Mouse (Mus musculus) left cerebral cortex, postnatal 4 days (tissue): Measurements from ENCODE around the gene Pde4b. TPM values are rescaled to one million over a fixed set of nuclear protein-coding genes. Genes with fewer than 3 reads are reported as not detected.

Experiments
- DNase-seq: peaks from one replicate; pipeline ENCODE4 v3.0.0-alpha.2; 2022
- intact Hi-C: fragments of 180-260 bp; cut with DNase I; formaldehyde crosslinking; loops from one replicate; pipeline ENCODE4 v1.15.1; 2025
- total RNA-seq, 2 experiments: library from RNA; stranded (reverse); gene quantifications; 2 replicates each; pipeline ENCODE4 v1.2.3; 2021

Pde4b gene
- total RNA-seq, 2 experiments from 2014 or later: 55.3 to 61.4 TPM

DNA sequence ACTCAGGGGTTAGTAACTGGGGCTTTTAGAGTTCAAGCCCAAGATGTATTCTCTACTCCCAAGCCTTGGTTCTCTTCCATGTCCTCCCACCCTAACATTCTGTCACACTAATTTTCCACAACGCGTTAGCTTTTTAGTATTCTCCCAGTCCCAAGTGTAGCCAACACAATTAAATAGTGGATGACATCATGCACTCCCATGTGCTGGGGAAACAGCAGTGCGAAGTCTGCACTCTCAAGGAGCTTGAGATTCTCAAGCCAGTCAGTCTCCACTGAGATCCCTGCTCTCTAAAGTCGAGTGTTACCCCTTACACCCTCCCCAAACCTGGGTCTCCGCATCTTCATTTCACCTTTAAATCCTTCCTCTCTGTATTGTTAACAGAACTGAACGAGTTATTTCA lies 434.1 kb downstream of the Pde4b start:
- intact Hi-C loops: no loop called here
- DNase-seq: no peak

DNA sequence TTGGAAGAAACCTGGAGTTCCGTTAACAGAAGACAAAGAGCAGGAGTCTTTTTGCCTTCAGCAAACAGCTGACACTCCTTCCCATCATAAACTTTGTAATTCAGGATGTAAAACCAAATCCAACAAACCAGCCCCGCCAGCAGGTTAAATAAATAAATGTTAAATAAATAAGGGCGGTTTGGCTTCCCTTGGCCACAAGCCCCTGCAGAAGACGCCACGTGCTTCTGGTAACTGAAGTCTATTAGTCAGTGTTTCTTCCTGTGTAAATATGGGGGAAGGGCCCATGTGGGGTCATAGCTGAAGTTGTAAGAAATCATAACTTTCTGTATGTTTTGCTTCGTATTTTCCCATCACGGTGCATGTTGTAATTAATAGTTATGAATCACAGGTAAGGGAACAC lies 440.0 kb downstream of the Pde4b start:
- DNase-seq: no peak
- intact Hi-C loops: no loop called here

DNA sequence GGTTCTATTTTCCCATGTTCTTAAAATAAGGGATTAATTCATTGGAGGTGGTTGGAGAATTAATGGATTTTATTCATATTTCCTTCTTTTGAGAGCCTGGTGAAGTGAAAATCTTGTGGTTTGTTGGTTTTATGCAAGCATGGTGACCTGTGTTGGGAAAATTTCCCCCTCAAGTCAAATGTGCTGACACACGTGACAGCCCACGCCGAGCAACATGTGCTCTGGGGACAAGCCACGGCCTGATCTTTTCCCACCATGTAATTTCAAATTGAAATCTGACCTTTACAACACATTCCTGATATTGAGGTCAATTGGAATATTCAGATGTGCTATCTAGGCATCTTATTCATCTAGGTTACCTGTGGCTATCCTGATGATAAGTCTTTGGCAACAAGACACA lies 443.5 kb downstream of the Pde4b start:
- DNase-seq: no peak
- intact Hi-C loops: no loop called here

- intact Hi-C loops: no loop called here
- no peak for DNase-seq
These were observed 444.4 kb downstream of the Pde4b start for GRCm38 (mm10) chr4:102531729-102532128.

- peak; percentile 13 for DNase-seq
- intact Hi-C loops: no loop called here
These were observed 446.1 kb downstream of the Pde4b start for GRCm38 (mm10) chr4:102533183-102534048.

DNA sequence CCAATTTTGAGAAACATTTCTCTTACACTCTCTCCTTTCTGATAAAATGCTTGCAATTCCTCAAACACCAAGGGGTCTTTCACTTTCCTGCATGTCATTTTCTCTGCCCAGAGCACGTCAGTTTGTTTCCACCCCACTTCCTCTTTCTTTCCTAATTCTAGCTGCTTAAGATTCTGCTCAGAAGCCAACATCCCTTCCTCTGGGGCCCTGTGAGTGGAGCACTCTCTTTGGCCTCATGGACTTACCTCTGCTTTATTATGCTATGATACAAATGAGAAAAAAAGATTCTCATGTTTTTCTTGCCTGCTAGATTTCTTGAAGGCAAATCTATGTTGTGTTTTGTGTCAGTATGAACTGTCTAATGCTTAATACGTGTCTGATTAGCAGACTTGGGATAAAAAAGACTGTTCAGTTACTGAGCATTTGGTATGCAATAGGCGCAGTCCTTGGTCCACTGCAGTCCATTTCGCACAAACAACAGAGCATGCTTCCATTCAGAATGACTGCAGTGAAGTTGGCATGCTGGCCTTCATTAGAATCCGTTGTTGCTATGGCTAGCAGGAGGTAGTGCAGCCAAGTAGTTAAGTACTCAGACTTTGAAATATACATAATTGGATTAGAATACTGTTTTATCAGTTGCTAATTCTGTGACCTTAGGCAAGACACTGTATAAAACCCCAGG lies 446.8 kb downstream of the Pde4b start:
- peak; percentile 24 for DNase-seq
- intact Hi-C loops: no loop called here

GRCm38 (mm10) chr4:102535886-102536285 lies 448.5 kb downstream of the Pde4b start:
- intact Hi-C loops: no loop called here
- no peak for DNase-seq

DNA sequence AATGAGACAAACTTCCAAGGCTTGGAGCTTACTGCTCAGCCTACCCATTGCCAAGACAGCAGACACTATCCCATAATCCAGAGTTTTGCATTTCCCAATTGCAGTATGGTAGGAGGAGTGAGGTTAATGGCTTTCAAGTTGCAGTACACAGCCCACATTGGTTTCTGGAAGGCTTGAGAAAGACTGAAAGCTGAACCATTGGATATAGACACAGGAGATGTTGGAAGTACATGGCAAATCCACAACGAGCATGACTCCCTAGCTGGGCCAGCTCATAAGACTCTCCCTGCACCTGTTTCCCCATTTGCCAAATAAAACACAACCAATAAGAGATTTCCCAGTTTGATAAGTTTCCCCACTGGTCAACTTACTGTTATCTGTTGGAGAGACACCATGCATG lies 450.9 kb downstream of the Pde4b start:
- no peak for DNase-seq
- intact Hi-C loops: no loop called here

- no peak for DNase-seq
- intact Hi-C loops: no loop called here
These were observed 451.4 kb downstream of the Pde4b start for GRCm38 (mm10) chr4:102538793-102539192.

DNA sequence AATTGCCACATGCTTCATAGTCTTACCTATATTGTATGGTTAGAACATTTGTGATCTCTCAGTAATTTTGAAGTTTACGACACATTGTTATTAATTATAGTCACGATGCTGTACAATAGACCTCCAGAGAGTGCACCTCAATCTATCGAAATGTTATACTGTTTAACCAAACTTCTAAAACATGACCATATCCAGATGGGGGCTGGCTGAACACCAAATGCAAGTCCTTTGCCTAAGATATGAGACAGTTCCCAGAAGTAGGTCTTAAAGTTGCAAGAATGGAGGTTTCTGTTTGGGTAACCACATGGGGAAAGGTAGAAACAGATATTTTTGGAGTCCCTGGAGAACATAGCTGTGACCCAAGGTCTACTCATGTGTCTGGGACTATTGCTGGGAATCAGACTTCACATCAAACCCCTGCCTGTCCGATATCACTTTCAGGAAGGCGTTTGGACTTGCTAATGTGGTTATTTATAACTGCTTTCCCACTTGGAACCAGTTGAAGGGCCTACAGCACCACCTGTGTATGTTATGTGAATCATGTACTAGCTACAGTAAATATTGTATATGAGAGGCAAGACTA lies 452.3 kb downstream of the Pde4b start:
- intact Hi-C loops: no loop called here

DNA sequence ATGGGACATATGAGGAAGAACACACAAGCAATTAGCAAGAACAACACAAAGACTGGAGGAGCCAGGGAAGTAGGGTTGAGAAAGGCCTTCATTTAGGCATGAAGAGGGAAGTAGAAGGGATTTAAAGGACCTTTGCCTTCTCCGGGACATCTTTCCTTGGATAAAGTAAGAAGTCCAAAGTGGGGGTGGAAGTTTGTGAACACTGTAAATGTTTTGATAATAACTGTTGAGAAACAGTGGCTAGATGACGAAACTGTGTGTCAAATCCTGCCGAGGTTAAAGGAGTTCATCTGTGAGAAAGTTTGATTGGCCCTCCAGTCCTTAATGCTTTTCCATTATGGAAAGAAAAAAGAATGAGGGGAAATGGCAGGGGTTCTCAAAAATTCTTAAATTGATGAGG lies 455.6 kb downstream of the Pde4b start:
- intact Hi-C loops: no loop called here

More for the DNA sequence above, 452.3 kb downstream of the Pde4b start:
- DNase-seq: no peak

DNA sequence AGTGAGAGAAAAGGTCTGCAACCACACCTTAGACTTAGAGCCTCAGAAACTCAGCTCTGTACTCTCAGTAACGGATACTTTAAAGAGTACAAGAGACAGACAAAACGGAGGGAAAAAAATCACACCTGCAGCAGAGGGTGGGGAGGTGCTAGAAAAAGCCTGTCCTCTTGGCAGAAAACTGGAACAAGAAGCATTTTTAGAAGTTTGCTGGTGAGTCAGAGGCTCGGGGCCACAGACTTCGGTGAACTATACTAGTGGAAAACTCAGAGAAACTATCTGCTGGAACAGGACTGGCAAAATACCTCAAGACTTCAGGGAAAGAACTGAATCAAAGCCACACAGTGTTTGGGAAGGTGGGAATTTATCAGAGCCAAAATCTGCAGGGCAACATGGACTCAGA lies 457.9 kb downstream of the Pde4b start:
- intact Hi-C loops: no loop called here

More for the DNA sequence above, 455.6 kb downstream of the Pde4b start:
- no peak for DNase-seq

GRCm38 (mm10) chr4:102555566-102555965 lies 468.2 kb downstream of the Pde4b start:
- DNase-seq: no peak
- intact Hi-C loops: no loop called here

More for the DNA sequence above, 457.9 kb downstream of the Pde4b start:
- DNase-seq: no peak

- intact Hi-C loops: no loop called here
- DNase-seq: no peak
These were observed 469.7 kb downstream of the Pde4b start for GRCm38 (mm10) chr4:102557006-102557405.

DNA sequence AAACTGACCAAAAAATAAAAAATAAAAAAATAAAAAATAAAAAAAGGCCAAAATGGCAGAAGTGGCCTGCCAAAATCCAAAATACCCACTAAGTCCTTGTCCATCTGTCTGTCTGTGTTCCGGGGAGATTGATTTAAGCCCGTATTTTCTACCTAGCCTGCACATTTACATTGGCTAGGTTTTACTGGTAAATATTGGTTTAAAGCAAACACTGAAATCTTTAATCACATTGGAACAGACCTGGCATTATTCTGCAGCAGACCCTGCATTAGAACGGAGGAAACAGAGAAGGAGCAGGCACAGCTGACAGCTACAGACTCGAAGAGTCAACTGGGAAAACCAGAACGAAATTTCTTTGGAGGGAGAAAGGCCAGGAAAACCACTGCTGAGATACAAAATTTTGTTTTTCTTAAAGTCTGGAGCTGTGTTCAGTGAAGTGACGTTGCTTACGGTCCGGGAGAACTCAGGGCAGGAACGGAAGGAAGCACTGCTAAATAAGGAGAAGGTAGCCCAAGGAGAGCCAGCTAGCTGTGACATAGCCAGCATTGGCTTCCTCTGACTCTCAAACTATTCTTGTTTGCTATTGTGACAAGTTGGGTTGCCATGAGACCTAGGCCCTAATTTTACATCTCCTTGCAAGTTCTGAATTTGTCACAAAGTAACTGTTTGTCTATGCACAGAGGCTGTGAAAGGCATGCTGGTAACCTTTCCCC lies 470.3 kb downstream of the Pde4b start:
- no peak for DNase-seq
- intact Hi-C loops: no loop called here

DNA sequence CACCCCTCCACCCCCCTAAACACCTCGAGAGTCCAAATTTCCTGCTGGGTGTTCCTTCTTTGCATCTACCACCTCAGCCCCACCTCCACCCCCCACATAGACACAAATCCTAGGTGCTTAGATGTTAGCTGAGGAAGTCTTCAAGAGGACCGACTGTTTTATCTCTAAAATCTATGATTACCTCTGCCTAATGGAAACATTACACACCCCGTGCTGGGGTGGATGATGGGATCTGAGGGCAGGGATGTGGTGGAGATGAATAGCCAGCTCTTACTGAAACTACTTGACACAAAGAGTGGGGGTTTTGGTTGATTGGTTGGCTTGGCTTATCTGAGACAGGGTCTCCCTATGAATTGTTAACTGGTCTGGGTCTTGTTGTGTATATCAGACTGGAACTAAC lies 471.0 kb downstream of the Pde4b start:
- intact Hi-C loops: no loop called here
- DNase-seq: no peak

GRCm38 (mm10) chr4:102560676-102561280 lies 473.4 kb downstream of the Pde4b start:
- intact Hi-C loops: no loop called here
- no peak for DNase-seq

- intact Hi-C loops: no loop called here
- DNase-seq: no peak
These were observed 476.0 kb downstream of the Pde4b start for GRCm38 (mm10) chr4:102563273-102563855.

DNA sequence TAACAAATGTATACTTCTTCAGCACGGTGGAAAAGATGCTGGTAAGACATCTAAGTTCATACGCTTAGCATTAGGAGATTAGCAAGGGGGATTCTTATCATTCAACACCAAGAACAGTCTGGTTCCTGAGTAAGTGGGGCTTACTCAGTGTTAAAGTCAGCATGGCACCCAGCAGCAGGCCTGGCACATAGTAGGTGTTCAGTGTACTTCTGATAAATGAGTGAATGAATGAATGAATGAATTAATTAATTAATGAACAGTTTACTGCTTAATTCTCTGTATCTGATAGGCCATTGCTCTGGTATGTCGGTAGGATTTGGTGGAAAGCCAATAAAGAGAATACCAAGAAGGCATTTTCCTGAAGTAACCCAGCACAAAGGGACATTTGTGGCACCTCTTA lies 476.9 kb downstream of the Pde4b start:
- intact Hi-C loops: no loop called here
- no peak for DNase-seq

GRCm38 (mm10) chr4:102566421-102566820 lies 479.1 kb downstream of the Pde4b start:
- intact Hi-C loops: no loop called here
- no peak for DNase-seq
